Mouse (Mus musculus) heart, adult 18-20 months (tissue): ENCODE measurements around the gene Sec61b. TPM values are rescaled to one million over a fixed set of nuclear protein-coding genes. Genes with fewer than 3 reads are reported as not detected.

Experiments used
- DNase-seq, 2 experiments: peaks; one replicate each; pipeline ENCODE4 v3.0.0; 2021 to 2022; ENCODE audit warnings: mixed read lengths in 1 of 2
- total RNA-seq, 2 experiments: library from RNA; stranded (reverse); gene quantifications; 2 replicates each; pipeline ENCODE4 v1.2.3; 2021

The Sec61b gene
- total RNA-seq, 2 experiments from 2014 or later: 21.5 to 26.4 TPM

- DNase-seq: no peak
Measured at GRCm38 (mm10) chr4:47480576-47480975, 6.1 kb downstream of the Sec61b start.

GRCm38 (mm10) chr4:47491243-47491642 is 16.8 kb downstream of the Sec61b start:
- no peak for DNase-seq

GRCm38 (mm10) chr4:47492311-47493086 is 18.0 kb downstream of the Sec61b start:
- DNase-seq: no peak

GRCm38 (mm10) chr4:47493456-47493855 is 19.0 kb downstream of the Sec61b start:
- DNase-seq: no peak

GRCm38 (mm10) chr4:47494137-47494536 is 19.7 kb downstream of the Sec61b start:
- DNase-seq: no peak

- no peak for DNase-seq
Measured at GRCm38 (mm10) chr4:47494686-47495085, 20.2 kb downstream of the Sec61b start.

GRCm38 (mm10) chr4:47497811-47498385 is 23.4 kb downstream of the Sec61b start:
- DNase-seq: no peak

GRCm38 (mm10) chr4:47499121-47499545 is 24.7 kb downstream of the Sec61b start:
- no peak for DNase-seq

GRCm38 (mm10) chr4:47502546-47502971 is 28.1 kb downstream of the Sec61b start:
- peak; percentile 28 to 67 for DNase-seq

- no peak for DNase-seq
Measured at GRCm38 (mm10) chr4:47503045-47503444, 28.6 kb downstream of the Sec61b start.

GRCm38 (mm10) chr4:47504841-47505517 is 30.5 kb downstream of the Sec61b start:
- DNase-seq: no peak

- no peak for DNase-seq
Measured at GRCm38 (mm10) chr4:47518551-47519181, 44.2 kb downstream of the Sec61b start.

GRCm38 (mm10) chr4:47520076-47520475 is 45.6 kb downstream of the Sec61b start:
- no peak for DNase-seq

- peak in 1 of 2 experiments; percentile 44 for DNase-seq
Measured at GRCm38 (mm10) chr4:47521884-47522605, 47.6 kb downstream of the Sec61b start.

- no peak for DNase-seq
Measured at GRCm38 (mm10) chr4:47529866-47530265, 55.4 kb downstream of the Sec61b start.

Other genes starting within 250 kb of the Sec61b start
- gene Tgfbr1, start 121.4 kb upstream of the Sec61b start, total RNA-seq: 10 to 100 TPM; 13.6 to 14.9 TPM
- gene Alg2, start 325 bp upstream of the Sec61b start, total RNA-seq: 1 to 10 TPM; 5.0 to 5.3 TPM